Mouse (Mus musculus): ENCODE measurements around the gene Nufip2. TPM values are rescaled to one million over a fixed set of nuclear protein-coding genes. Genes with fewer than 3 reads are reported as not detected.

Gene Nufip2
- polyA plus RNA-seq (2012; rRNA removed) = 16.5 and 24.0 TPM in 2 replicates

GRCm38 (mm10) chr11:77685383-77686265 lies at the start of gene Nufip2:
Gene Nufip2, plus strand, starts transcription at chr11:77686155.

GRCm38 (mm10) chr11:77725183-77725582 lies 39.2 kb downstream of the Nufip2 start, which contains the start of gene Cryba1:
Gene Cryba1, minus strand, starts transcription at chr11:77725283.

GRCm38 (mm10) chr11:77762783-77763672 lies 77.1 kb downstream of the Nufip2 start, which contains the start of gene Myo18a:
Gene Myo18a, plus strand, starts transcription at chr11:77763246.

GRCm38 (mm10) chr11:77787707-77788106 lies 101.8 kb downstream of the Nufip2 start, which contains the start of gene Gm10277:
Gene Gm10277, minus strand, starts transcription at chr11:77787747.

Other genes starting within 250 kb of the Nufip2 start
- 1.4 and 3.8 TPM in 2 replicates for gene Coro6, start 223.7 kb upstream of the Nufip2 start, polyA plus RNA-seq (2012; rRNA removed)
- gene Ankrd13b, start 196.5 kb upstream of the Nufip2 start, polyA plus RNA-seq (2012; rRNA removed) = 100 and 120 TPM in 2 replicates
- 60.2 and 62.4 TPM in 2 replicates for gene Git1, start 192.6 kb upstream of the Nufip2 start, polyA plus RNA-seq (2012; rRNA removed)
- gene Abhd15, start 171.0 kb upstream of the Nufip2 start, polyA plus RNA-seq (2012; rRNA removed) = 0.73 and 0.77 TPM in 2 replicates
- 17.9 and 19.1 TPM in 2 replicates for gene Trp53i13, start 170.2 kb upstream of the Nufip2 start, polyA plus RNA-seq (2012; rRNA removed)
- not detected in 2 replicates for gene Gm10392, start 167.0 kb upstream of the Nufip2 start, polyA plus RNA-seq (2012; rRNA removed)
- gene Taok1, start 78.3 kb upstream of the Nufip2 start, polyA plus RNA-seq (2012; rRNA removed) = 11.5 and 21.5 TPM in 2 replicates
- 1.4 and 3.6 TPM in 2 replicates for gene Cryba1, start 39.1 kb downstream of the Nufip2 start, polyA plus RNA-seq (2012; rRNA removed)
- gene Myo18a, start 77.1 kb downstream of the Nufip2 start, polyA plus RNA-seq (2012; rRNA removed) = 30.1 and 48.9 TPM in 2 replicates
- not detected in 2 replicates for gene Gm10277, start 101.6 kb downstream of the Nufip2 start, polyA plus RNA-seq (2012; rRNA removed)
- gene Pipox, start 207.9 kb downstream of the Nufip2 start, polyA plus RNA-seq (2012; rRNA removed) = 12.7 and 20.6 TPM in 2 replicates
- gene Sez6, start 244.6 kb downstream of the Nufip2 start, polyA plus RNA-seq (2012; rRNA removed) = 8.9 and 12.4 TPM in 2 replicates